Mouse (Mus musculus): ENCODE data around the gene Lpar5. TPM values are rescaled to one million over a fixed set of nuclear protein-coding genes. Genes with fewer than 3 reads are reported as not detected.
"Not testable (repeated sequence)": the region's sequence is repeated elsewhere in the genome, so short reads cannot be mapped to it uniquely, and the experiment has no call there.

Gene Lpar5
- polyA plus RNA-seq, 1 experiment, result 43.3 TPM

- Histone ChIP-seq H3K27ac (ENCODE audit: insufficient read depth, low read depth, low read length) (no peak within 1 kb of the TSS), H3K4me1 (ENCODE audit: control insufficient read depth, insufficient read depth, low read length) (no peaks in the 10 kb centered on the region), H3K4me3 (ENCODE audit: insufficient read depth, low read length) (no peak within 1 kb of the TSS)
- TF ChIP-seq POLR2A (IDR thresholded peaks at IDR 0.05; ENCODE audit: borderline replicate concordance, low read depth, low read length), result no peak
- no peak for TF ChIP-seq CTCF (IDR thresholded peaks at IDR 0.05; ENCODE audit: low read depth, low read length)
Observed at GRCm38 (mm10) chr6:125049678-125050077, 18.0 kb upstream of the Lpar5 start, which contains the start of gene Acrbp. TSS of gene Acrbp (plus strand) at chr6:125049689.

GRCm38 (mm10) chr6:125051237-125051636, 16.5 kb upstream of the Lpar5 start:
- TF ChIP-seq POLR2A (IDR thresholded peaks at IDR 0.05; ENCODE audit: borderline replicate concordance, low read depth, low read length) (no peak), CTCF (IDR thresholded peaks at IDR 0.05; ENCODE audit: low read depth, low read length) (peak; percentile 59)
- H3K4me3 ChIP-seq (ENCODE audit: insufficient read depth, low read length), result no peak overlapping the region
- H3K27ac ChIP-seq (ENCODE audit: insufficient read depth, low read depth, low read length), result no peak overlapping the region
- H3K4me1 ChIP-seq (ENCODE audit: control insufficient read depth, insufficient read depth, low read length), result no peaks in the 10 kb centered on the region

GRCm38 (mm10) chr6:125061493-125061892, 6.2 kb upstream of the Lpar5 start:
- H3K4me3 ChIP-seq (ENCODE audit: insufficient read depth, low read length), result no peak overlapping the region
- no peak overlapping the region for H3K27ac ChIP-seq (ENCODE audit: insufficient read depth, low read depth, low read length)
- no peak for TF ChIP-seq POLR2A (IDR thresholded peaks at IDR 0.05; ENCODE audit: borderline replicate concordance, low read depth, low read length)
- H3K4me1 ChIP-seq (ENCODE audit: control insufficient read depth, insufficient read depth, low read length), result no peaks in the 10 kb centered on the region; the same call in 1 of the 2 replicates

- no peak overlapping the region for H3K27ac ChIP-seq (ENCODE audit: insufficient read depth, low read depth, low read length)
- no peak for TF ChIP-seq CTCF (IDR thresholded peaks at IDR 0.05; ENCODE audit: low read depth, low read length)
- peaks cover 3% of the 10 kb centered on the region for H3K4me1 ChIP-seq (ENCODE audit: control insufficient read depth, insufficient read depth, low read length)
- H3K4me3 ChIP-seq (ENCODE audit: insufficient read depth, low read length), result no peak overlapping the region
Observed at GRCm38 (mm10) chr6:125062511-125062910, 5.2 kb upstream of the Lpar5 start.

- Histone ChIP-seq H3K4me1 (ENCODE audit: control insufficient read depth, insufficient read depth, low read length) (peaks cover 3% of the 10 kb centered on the region), H3K4me3 (ENCODE audit: insufficient read depth, low read length) (no peak overlapping the region), H3K27ac (ENCODE audit: insufficient read depth, low read depth, low read length) (no peak overlapping the region)
- TF ChIP-seq CTCF (IDR thresholded peaks at IDR 0.05; ENCODE audit: low read depth, low read length), result no peak
- TF ChIP-seq POLR2A (IDR thresholded peaks at IDR 0.05; ENCODE audit: borderline replicate concordance, low read depth, low read length), result no peak
Observed at GRCm38 (mm10) chr6:125063906-125064305, 3.8 kb upstream of the Lpar5 start.

GRCm38 (mm10) chr6:125065223-125065622, 2.5 kb upstream of the Lpar5 start:
- H3K4me3 ChIP-seq (ENCODE audit: insufficient read depth, low read length); H3K27ac ChIP-seq (ENCODE audit: insufficient read depth, low read depth, low read length); H3K4me1 ChIP-seq (ENCODE audit: control insufficient read depth, insufficient read depth, low read length): not testable (repeated sequence)

GRCm38 (mm10) chr6:125071170-125071895, 3.6 kb downstream of the Lpar5 start:
- Histone ChIP-seq H3K4me1 (ENCODE audit: control insufficient read depth, insufficient read depth, low read length) (peaks cover 30% of the 10 kb centered on the region), H3K4me3 (ENCODE audit: insufficient read depth, low read length) (peak overlapping the region; percentile 67), H3K27ac (ENCODE audit: insufficient read depth, low read depth, low read length) (peak overlapping the region; percentile 84)
- TF ChIP-seq POLR2A (IDR thresholded peaks at IDR 0.05; ENCODE audit: borderline replicate concordance, low read depth, low read length) (no peak), CTCF (IDR thresholded peaks at IDR 0.05; ENCODE audit: low read depth, low read length) (no peak)

GRCm38 (mm10) chr6:125071896-125072279, 4.2 kb downstream of the Lpar5 start:
- peak overlapping the region; percentile 67 for H3K4me3 ChIP-seq (ENCODE audit: insufficient read depth, low read length)
- peak overlapping the region; percentile 84 for H3K27ac ChIP-seq (ENCODE audit: insufficient read depth, low read depth, low read length)
- no peak for TF ChIP-seq CTCF (IDR thresholded peaks at IDR 0.05; ENCODE audit: low read depth, low read length)
- TF ChIP-seq POLR2A (IDR thresholded peaks at IDR 0.05; ENCODE audit: borderline replicate concordance, low read depth, low read length), result no peak
- peaks cover 30% of the 10 kb centered on the region for H3K4me1 ChIP-seq (ENCODE audit: control insufficient read depth, insufficient read depth, low read length)

GRCm38 (mm10) chr6:125073825-125074224, 6.1 kb downstream of the Lpar5 start:
- Histone ChIP-seq H3K4me3 (ENCODE audit: insufficient read depth, low read length) (peak overlapping the region; percentile 12; the same call in 1 of the 2 replicates), H3K4me1 (ENCODE audit: control insufficient read depth, insufficient read depth, low read length) (peaks cover 27% of the 10 kb centered on the region), H3K27ac (ENCODE audit: insufficient read depth, low read depth, low read length) (no peak overlapping the region)
- no peak for TF ChIP-seq CTCF (IDR thresholded peaks at IDR 0.05; ENCODE audit: low read depth, low read length)
- no peak for TF ChIP-seq POLR2A (IDR thresholded peaks at IDR 0.05; ENCODE audit: borderline replicate concordance, low read depth, low read length)

GRCm38 (mm10) chr6:125081394-125081793, 13.7 kb downstream of the Lpar5 start:
- no peak for TF ChIP-seq CTCF (IDR thresholded peaks at IDR 0.05; ENCODE audit: low read depth, low read length)
- TF ChIP-seq POLR2A (IDR thresholded peaks at IDR 0.05; ENCODE audit: borderline replicate concordance, low read depth, low read length), result no peak
- Histone ChIP-seq H3K4me1 (ENCODE audit: control insufficient read depth, insufficient read depth, low read length) (peaks cover 22% of the 10 kb centered on the region), H3K4me3 (ENCODE audit: insufficient read depth, low read length) (no peak overlapping the region), H3K27ac (ENCODE audit: insufficient read depth, low read depth, low read length) (no peak overlapping the region)

All from bone marrow macrophage, adult 2 months (primary cell).